Mouse (Mus musculus) heart, embryonic 11.5 days (tissue): ENCODE results near the gene Nt5c2. TPM values are rescaled to one million over a fixed set of nuclear protein-coding genes. Genes with fewer than 3 reads are reported as not detected.

Experiments used
- ATAC-seq: fragments of 200-750 bp; cut with Nextera tagmentation; replicated peaks from 2 replicates; pipeline ENCODE4 v1.8.0; 2017; ENCODE audit warnings: moderate library complexity; ENCODE audit not compliant: insufficient number of reproducible peaks, low FRiP score, low TSS enrichment
- H3K27ac ChIP-seq: fragments of 300-500 bp; sonication (generic); 2 replicates; pipeline ENCODE4 v1.5.1; 2014; ENCODE audit warnings: mild to moderate bottlenecking, low read depth, low read length
- H3K27me3 ChIP-seq: fragments of 300-500 bp; sonication (generic); 2 replicates; pipeline ENCODE4 v1.6.1; 2014; ENCODE audit warnings: mild to moderate bottlenecking, low read length, mixed read lengths; ENCODE audit not compliant: control insufficient read depth, insufficient read depth
- H3K36me3 ChIP-seq: fragments of 300-500 bp; sonication (generic); 2 replicates; pipeline ENCODE4 v1.6.1; 2014; ENCODE audit warnings: mild to moderate bottlenecking, low read length, moderate library complexity, mixed read lengths; ENCODE audit not compliant: control insufficient read depth, insufficient read depth
- H3K4me1 ChIP-seq: fragments of 300-500 bp; sonication (generic); 2 replicates; pipeline ENCODE4 v1.6.1; 2014; ENCODE audit warnings: low read length; ENCODE audit not compliant: control insufficient read depth, insufficient read depth
- H3K4me2 ChIP-seq: fragments of 300-500 bp; sonication (generic); 2 replicates; pipeline ENCODE4 v1.6.1; 2014; ENCODE audit warnings: mild to moderate bottlenecking, moderate library complexity
- H3K4me3 ChIP-seq: fragments of 300-500 bp; sonication (generic); 2 replicates; pipeline ENCODE4 v1.5.1; 2014; ENCODE audit warnings: low read depth, low read length
- H3K9ac ChIP-seq: fragments of 300-500 bp; sonication (generic); 2 replicates; pipeline ENCODE4 v1.6.1; 2014; ENCODE audit warnings: mild to moderate bottlenecking, low read depth, low read length, moderate library complexity
- H3K9me3 ChIP-seq: fragments of 300-500 bp; sonication (generic); replicated peaks from 2 replicates; pipeline ENCODE4 v1.6.1; 2016; ENCODE audit warnings: low read length; ENCODE audit not compliant: control insufficient read depth
- WGBS: fragments of 180-500 bp; shearing (Covaris S2); extraction: QIAGEN DNeasy Blood & Tissue Kit; methylation state at CpG from one replicate; pipeline ENCODE4 v1.1.7; 2014; ENCODE audit not compliant: insufficient replicate concordance; 5-methylcytosine and 5-hydroxymethylcytosine counted together
- polyA plus RNA-seq: library from polyadenylated mRNA; unstranded; fragments of >200 nt; fragmentation: Nextera tagmentation; extraction: Ambion mirVana; gene quantifications from 2 replicates; pipeline ENCODE4 v1.2.1, GENCODE M21; 2014

Nt5c2 gene
- polyA plus RNA-seq, 1 experiment from 2014 or later: 82.3 TPM

- H3K4me3 ChIP-seq: no peak overlapping the region
- WGBS: 59% methylated on average over 14 of the region's 14 CpGs
- no peaks in the 10 kb centered on the region for H3K27me3 ChIP-seq
- H3K9ac ChIP-seq: no peak overlapping the region
- no peaks in the 10 kb centered on the region for H3K9me3 ChIP-seq
- ATAC-seq: no peak
- no peaks in the 10 kb centered on the region; the same call in 1 of the 2 replicates for H3K4me1 ChIP-seq
- H3K27ac ChIP-seq: no peak overlapping the region
- H3K36me3 ChIP-seq: peaks cover 24% of the 10 kb centered on the region
- H3K4me2 ChIP-seq: no peak overlapping the region
Measured at GRCm38 (mm10) chr19:46887811-46888527, 127.0 kb downstream of the Nt5c2 start.

- Histone ChIP-seq H3K36me3 (peaks cover 25% of the 10 kb centered on the region), H3K4me2 (no peak overlapping the region), H3K27ac (no peak overlapping the region), H3K27me3 (no peaks in the 10 kb centered on the region), H3K4me1 (no peaks in the 10 kb centered on the region; the same call in 1 of the 2 replicates), H3K9me3 (no peaks in the 10 kb centered on the region), H3K9ac (no peak overlapping the region), H3K4me3 (no peak overlapping the region)
- WGBS: 78% methylated on average over 7 of the region's 7 CpGs
- ATAC-seq: no peak
Measured at GRCm38 (mm10) chr19:46886826-46887225, 128.1 kb downstream of the Nt5c2 start.

GRCm38 (mm10) chr19:46885365-46885764, 129.6 kb downstream of the Nt5c2 start:
- ATAC-seq: no peak
- 92% methylated on average over 4 of the region's 4 CpGs for WGBS
- no peaks in the 10 kb centered on the region; the same call in 1 of the 2 replicates for H3K4me1 ChIP-seq
- H3K9me3 ChIP-seq: no peaks in the 10 kb centered on the region
- no peak overlapping the region for H3K4me3 ChIP-seq
- H3K27me3 ChIP-seq: no peaks in the 10 kb centered on the region
- H3K36me3 ChIP-seq: peaks cover 22% of the 10 kb centered on the region
- H3K27ac ChIP-seq: no peak overlapping the region
- H3K9ac ChIP-seq: no peak overlapping the region
- no peak overlapping the region for H3K4me2 ChIP-seq

- Histone ChIP-seq H3K4me2 (no peak overlapping the region), H3K27ac (no peak overlapping the region), H3K4me3 (no peak overlapping the region), H3K36me3 (peaks cover 8% of the 10 kb centered on the region), H3K9me3 (no peaks in the 10 kb centered on the region), H3K9ac (no peak overlapping the region), H3K27me3 (no peaks in the 10 kb centered on the region), H3K4me1 (no peaks in the 10 kb centered on the region)
- 93% methylated on average over 2 of the region's 2 CpGs for WGBS
- ATAC-seq: no peak
Measured at GRCm38 (mm10) chr19:46879876-46880275, 135.1 kb downstream of the Nt5c2 start.

GRCm38 (mm10) chr19:46878346-46878745, 136.6 kb downstream of the Nt5c2 start:
- H3K36me3 ChIP-seq: peaks cover 4% of the 10 kb centered on the region; the same call in 1 of the 2 replicates
- no peaks in the 10 kb centered on the region for H3K4me1 ChIP-seq
- H3K9ac ChIP-seq: no peak overlapping the region
- 53% methylated on average over 13 of the region's 13 CpGs for WGBS
- no peak overlapping the region for H3K4me3 ChIP-seq
- H3K9me3 ChIP-seq: no peaks in the 10 kb centered on the region
- H3K4me2 ChIP-seq: no peak overlapping the region
- H3K27me3 ChIP-seq: no peaks in the 10 kb centered on the region
- ATAC-seq: no peak
- no peak overlapping the region for H3K27ac ChIP-seq

GRCm38 (mm10) chr19:46877886-46878285, 137.1 kb downstream of the Nt5c2 start:
- no peak overlapping the region for H3K9ac ChIP-seq
- no peak overlapping the region for H3K4me3 ChIP-seq
- no peak for ATAC-seq
- H3K4me2 ChIP-seq: no peak overlapping the region
- H3K9me3 ChIP-seq: no peaks in the 10 kb centered on the region
- 86% methylated on average over 13 of the region's 13 CpGs for WGBS
- no peak overlapping the region for H3K27ac ChIP-seq
- H3K4me1 ChIP-seq: no peaks in the 10 kb centered on the region
- no peaks in the 10 kb centered on the region for H3K27me3 ChIP-seq
- H3K36me3 ChIP-seq: peaks cover 3% of the 10 kb centered on the region; the same call in 1 of the 2 replicates

- H3K9me3 ChIP-seq: no peaks in the 10 kb centered on the region
Measured at GRCm38 (mm10) chr19:46875790-46876189, 139.2 kb downstream of the Nt5c2 start.

GRCm38 (mm10) chr19:46873924-46874323, 141.0 kb downstream of the Nt5c2 start:
- Histone ChIP-seq H3K36me3 (no peaks in the 10 kb centered on the region), H3K9me3 (no peaks in the 10 kb centered on the region), H3K4me1 (peaks cover 3% of the 10 kb centered on the region; the same call in 1 of the 2 replicates), H3K9ac (no peak overlapping the region), H3K27ac (no peak overlapping the region), H3K27me3 (no peaks in the 10 kb centered on the region), H3K4me2 (no peak overlapping the region), H3K4me3 (no peak overlapping the region)
- 83% methylated on average over 3 of the region's 3 CpGs for WGBS
- no peak for ATAC-seq

More at GRCm38 (mm10) chr19:46875790-46876189, 139.2 kb downstream of the Nt5c2 start:
- ATAC-seq: no peak
- H3K36me3 ChIP-seq: no peaks in the 10 kb centered on the region
- WGBS: 40% methylated on average over 12 of the region's 12 CpGs
- no peak overlapping the region for H3K4me2 ChIP-seq
- no peak overlapping the region for H3K27ac ChIP-seq
- H3K27me3 ChIP-seq: no peaks in the 10 kb centered on the region
- H3K4me3 ChIP-seq: no peak overlapping the region
- H3K4me1 ChIP-seq: no peaks in the 10 kb centered on the region
- H3K9ac ChIP-seq: no peak overlapping the region

GRCm38 (mm10) chr19:46871651-46872050, 143.3 kb downstream of the Nt5c2 start:
- H3K4me2 ChIP-seq: no peak overlapping the region
- no peak overlapping the region for H3K4me3 ChIP-seq
- no peak for ATAC-seq
- no peaks in the 10 kb centered on the region for H3K9me3 ChIP-seq
- no peaks in the 10 kb centered on the region for H3K27me3 ChIP-seq
- no peaks in the 10 kb centered on the region for H3K36me3 ChIP-seq
- H3K4me1 ChIP-seq: peaks cover 3% of the 10 kb centered on the region; the same call in 1 of the 2 replicates
- no peak overlapping the region for H3K27ac ChIP-seq
- 56% methylated on average over 7 of the region's 7 CpGs for WGBS
- no peak overlapping the region for H3K9ac ChIP-seq
